Mouse (Mus musculus): ENCODE measurements around the gene Wdr78. TPM values are rescaled to one million over a fixed set of nuclear protein-coding genes. Genes with fewer than 3 reads are reported as not detected.

Wdr78 gene
- total RNA-seq (2015) (0.66 and 3.2 TPM in 2 replicates), total RNA-seq (2017) (0.83 and 1.7 TPM in 2 replicates)

DNA sequence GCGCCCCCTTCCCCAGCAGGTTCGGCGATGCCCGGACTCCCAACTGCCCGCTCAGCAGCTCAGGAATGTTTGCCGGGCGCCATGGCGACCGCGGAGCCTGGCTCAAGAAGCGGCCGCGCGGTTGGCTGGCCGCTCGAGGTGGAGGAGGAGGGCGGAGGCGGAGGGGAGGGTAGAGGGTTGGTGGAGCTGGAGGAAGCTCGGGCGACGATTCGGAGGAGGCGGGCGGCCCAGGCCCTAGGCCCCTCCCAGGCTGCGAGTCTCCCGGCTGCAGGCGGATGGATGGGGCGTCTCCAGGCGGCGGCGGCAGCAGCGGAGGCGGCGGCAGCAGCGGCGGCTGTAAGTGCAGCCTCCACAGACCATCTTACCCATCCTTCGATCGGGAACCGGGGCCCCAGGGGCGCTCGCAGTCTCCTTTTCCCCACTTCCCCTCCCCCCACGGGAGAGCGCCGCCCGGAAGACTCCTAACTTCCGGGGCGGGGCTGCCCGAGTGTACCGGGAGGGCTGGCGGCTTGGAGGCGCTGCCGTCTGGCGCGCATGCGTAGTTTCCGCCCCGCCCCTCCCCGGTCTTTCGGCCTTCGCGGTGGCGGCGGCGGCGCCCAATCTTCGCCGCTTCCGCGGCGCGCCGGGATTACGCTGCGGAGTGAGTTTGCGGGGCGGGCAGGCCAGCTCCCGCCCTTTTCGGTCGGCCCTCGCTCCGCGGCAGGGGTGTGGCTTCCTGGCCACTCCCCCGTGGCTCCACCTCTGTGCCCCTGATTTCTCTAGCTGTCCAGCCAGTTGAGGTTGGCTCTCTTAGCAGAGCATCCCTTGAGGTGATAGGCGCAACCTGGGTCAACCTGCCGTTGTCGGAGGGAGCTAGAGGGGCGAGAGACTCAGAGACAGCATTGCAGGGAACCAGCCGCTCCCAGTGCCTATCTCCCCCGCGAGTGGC lies at the start of gene Wdr78, which contains the start of gene Mier1:
Gene Wdr78 (minus strand): TSS at position 372 of the 928 bp plus-strand sequence.
Gene Mier1 (plus strand): TSS at position 207 of the 928 bp plus-strand sequence.
- peak; percentile 87 for ATAC-seq (replicated peaks; ENCODE audit: poor library complexity)

DNA sequence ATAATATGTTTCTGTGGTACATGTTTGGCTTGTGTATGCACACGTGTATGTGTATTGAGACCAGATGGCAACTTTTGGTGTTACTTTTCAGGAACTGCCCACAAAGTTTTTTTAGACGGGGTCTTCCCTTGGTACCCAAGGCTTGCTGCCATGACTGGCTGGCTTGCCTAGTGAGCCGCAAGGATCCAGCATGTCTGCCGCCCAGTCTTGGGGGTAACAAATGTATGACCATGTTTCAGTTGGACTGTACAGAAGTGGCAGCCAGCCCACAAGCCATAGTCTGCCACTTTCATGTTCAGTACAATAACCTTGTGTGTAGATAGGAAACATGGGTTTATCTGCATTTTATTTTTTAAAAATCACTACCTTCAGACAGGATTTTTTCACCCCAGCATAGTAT lies 44.4 kb upstream of the Wdr78 start:
- no peak for ATAC-seq (replicated peaks; ENCODE audit: poor library complexity)

DNA sequence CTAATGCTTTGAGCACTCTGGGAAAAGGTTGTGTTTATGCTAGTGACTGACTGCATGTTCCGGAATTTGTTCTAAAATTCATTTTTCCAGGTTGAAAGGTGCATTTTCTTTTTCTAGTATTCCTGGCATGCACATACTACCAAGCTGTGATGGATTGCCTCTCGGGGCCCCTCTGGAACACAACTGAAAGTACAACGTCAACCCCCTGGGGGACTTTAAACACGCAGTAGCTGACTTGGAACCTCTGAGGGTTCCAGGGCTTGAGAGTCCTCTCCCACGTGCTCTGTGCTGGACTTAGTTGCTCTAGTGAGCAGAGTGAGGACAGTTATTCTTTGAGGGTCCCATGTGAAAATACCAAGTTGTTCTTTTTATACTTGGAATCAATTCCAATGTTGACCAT lies 37.6 kb upstream of the Wdr78 start:
- no peak for ATAC-seq (replicated peaks; ENCODE audit: poor library complexity)

DNA sequence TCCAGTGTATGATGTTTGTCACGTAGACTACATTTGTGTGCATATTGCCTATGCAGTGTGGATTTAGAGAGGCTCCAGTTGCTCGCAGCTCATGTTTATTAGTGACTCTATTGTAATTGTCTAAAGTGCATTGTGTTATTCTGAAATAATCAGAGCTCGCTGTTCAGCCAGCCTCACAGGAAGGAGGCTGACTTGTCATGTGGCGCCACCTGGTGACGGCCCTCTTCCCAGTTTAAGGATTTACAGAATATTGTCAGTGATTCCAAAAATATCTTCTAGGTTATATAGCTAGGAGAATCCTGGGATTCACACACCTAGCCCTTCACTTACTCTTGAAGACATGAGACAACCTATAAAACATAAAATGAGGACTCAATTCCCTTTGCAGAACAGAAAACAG lies 32.0 kb upstream of the Wdr78 start:
- ATAC-seq (replicated peaks; ENCODE audit: poor library complexity): peak; percentile 95

DNA sequence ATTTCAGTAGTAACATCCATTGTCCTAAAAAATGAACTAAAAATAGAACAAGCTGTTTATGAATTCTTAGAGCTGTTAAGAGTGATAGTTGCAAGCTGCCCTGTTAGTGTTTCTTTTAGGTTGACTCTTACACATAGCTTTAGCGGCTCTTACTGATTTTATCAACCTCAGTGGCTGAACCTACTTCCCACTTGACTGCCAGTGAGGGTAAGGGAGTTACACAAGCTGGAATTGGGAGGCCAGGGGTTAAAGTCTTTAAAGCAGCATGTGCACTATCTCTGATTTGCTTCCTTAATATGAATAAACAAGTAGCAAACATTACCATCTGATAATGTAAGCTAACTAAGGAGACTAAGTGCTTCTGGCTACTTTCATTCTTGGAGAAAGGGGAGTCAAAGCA lies 22.6 kb upstream of the Wdr78 start:
- ATAC-seq (replicated peaks; ENCODE audit: poor library complexity): peak; percentile 54

DNA sequence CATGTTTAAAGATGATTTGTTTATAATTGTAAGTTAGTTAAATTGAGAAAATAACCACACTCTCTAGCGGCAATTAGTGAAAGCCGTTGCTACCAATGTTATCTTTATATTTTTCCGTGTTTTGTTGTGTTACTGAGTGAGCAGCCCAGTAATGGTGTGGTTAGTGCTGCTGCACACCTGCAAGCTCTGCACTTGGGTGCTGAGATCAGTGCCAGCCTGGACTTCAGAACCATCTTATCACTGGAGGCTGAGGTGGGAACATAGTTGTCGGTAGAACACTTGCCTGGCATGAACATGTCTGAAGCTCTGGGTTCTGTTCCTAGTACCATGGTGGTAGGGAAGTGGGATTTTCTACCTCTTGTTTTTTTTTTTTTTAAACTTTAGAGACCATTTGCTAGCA lies 12.2 kb upstream of the Wdr78 start:
- peak; percentile 32 for ATAC-seq (replicated peaks; ENCODE audit: poor library complexity)

DNA sequence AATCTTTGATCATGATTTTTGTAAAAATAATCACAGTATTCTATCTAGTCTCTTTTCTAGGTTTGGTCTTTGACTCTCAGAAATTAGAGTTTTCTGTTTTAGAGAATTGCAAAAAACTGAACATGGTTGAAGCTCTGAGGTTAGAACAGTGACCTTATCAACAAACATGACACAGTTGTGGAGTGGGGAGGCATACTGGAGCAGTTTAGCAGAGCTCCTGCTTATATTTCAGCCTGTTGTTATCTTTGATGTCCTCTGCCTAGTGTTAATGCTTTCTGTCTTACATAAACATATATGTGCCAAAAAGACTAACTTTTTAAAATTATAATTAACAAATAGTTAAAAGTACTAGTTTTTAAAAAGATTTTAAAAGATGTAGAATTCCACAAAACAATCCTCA lies 9.3 kb upstream of the Wdr78 start:
- ATAC-seq (replicated peaks; ENCODE audit: poor library complexity): peak; percentile 27

DNA sequence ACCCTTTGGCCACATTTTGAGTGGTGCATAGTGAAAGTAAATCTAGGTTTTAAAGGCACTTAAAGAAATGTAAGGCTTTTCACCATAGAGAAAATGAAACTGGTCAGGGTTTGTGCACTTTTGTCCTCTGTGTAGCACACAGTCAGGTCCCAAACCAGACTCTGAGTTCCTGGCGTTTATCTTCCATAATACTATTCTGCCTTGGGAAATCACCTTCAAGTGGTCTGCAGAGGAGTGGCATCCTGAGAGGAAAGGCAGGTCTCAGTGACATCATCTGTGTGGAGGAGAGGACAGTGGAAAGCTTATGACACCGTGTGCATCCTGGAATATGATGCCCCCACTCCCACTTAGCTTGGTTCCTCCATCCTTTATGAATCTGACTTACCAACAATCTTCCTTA lies 8.7 kb upstream of the Wdr78 start:
- ATAC-seq (replicated peaks; ENCODE audit: poor library complexity): peak; percentile 18

DNA sequence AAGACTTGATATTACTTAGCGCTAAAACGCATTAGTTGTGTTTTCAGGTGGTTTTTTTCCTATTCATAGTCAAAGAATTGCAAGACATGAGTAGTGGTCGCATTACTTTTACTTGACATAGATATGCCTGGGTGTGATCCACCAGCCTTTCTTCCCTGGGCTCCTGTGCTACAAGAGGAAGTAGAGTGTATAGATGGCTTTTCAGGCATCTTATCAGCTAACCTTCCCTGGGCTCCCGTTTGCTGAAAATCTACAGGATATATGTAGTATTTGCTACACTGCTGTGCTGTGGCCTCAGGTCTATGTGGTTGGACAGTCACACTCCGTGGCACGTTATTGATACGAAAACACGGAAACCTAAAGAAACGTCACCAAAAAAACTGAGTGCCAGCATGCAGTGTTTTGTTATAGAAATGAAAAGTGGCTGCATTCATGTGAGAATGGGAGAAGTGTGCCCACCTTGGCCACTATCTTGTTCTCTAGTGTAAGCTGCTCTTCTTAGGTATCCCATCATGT lies 6.6 kb upstream of the Wdr78 start:
- 0 out of 2 replicates have a peak, but pooled peaks have one; percentile 10 for ATAC-seq (replicated peaks; ENCODE audit: poor library complexity)

DNA sequence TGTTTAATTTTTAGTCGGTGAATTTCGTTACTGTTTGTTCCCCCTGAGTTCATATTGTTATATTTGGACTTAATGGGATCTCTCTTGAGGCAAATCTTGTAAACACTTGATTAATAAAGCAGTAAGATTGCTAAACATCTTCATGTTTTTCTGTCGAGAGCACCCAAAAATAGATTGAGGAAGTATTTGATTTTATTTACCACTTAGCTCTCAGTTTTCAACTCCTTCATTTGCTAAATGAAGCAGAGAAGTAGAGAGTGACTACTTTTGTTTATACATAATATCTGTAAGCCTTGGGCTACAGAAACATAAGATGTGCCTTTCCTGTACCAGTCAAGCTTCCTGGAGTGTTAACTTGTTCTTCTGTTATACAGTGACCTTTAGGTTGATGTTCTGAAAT lies 6.0 kb upstream of the Wdr78 start:
- no peak for ATAC-seq (replicated peaks; ENCODE audit: poor library complexity)

DNA sequence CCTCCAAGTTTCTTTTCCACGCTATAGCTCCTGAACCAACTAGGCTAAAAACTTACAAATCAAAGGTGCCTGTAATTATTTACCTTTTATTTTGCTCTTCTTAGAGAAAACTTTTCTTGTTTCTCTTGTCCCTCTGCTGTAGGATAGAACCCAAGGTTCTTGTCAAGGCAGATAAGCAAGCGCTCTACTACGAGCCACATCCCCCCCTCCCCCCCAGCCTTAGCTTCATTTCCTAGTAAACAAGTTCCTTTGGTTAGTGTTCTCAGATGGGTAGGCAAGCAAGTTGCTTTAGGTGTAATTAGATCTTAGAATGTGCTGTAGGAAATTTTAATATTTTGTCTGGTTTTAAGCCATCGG lies 5.7 kb upstream of the Wdr78 start:
- ATAC-seq (replicated peaks; ENCODE audit: poor library complexity): 0 out of 2 replicates have a peak, but pooled peaks have one; percentile 16

DNA sequence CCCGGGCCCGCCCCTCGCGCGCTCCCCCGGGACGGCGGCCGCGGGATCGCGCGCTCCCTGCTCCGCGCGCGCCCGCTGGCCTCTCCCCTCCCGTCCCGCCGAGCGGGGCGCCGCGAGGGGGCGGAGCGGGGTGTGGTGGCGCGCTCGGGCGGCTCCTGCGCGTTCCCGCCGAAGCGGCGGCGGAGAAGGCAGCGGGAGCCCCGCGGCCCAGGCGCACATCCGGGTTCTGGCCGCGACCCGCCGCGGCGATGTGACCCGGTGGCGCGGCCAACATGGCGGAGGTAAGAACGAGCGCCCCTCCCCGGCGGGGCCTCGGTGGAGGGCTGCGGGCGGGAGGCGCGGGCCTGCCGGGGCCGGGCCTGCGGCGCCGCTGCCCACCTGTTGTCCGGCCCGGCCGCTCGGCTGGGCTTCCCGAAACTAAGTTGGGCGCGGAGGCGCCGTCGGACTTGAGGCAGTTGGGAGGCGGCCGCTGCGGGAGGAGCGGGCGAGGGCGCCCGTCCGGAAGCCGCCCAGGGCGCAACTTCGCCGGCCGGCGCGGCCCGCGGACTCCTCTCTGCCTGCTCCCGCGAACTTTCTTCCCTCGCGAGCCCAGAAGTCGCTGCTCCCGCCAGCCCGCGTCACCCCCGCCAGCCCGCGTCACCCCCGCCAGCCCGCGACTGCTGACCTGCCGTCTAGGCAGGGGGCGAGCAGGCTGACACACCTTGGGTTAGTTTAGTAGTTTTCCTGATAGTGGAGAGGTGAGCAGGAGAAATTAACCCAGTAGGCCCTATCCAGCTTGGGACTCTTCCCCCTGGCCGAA lies 5.1 kb upstream of the Wdr78 start:
- peak; percentile 49 for ATAC-seq (replicated peaks; ENCODE audit: poor library complexity)

DNA sequence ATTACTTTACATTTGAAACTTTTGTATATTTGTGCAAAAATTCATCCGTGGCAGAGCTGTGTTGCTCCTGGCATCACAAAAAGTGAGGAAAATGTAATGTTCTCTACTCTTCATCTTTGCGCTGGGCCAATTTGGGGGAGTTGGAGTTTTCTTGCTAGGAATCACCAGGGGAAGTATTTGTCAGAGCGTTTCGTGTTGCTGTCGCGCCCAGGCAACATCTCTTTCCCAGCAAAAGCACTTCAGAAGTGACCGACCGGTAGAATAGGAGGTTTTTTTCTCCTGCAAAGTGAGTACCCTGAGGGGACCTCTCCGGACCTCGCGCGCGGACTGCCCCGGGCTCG lies 4.5 kb upstream of the Wdr78 start:
- ATAC-seq (replicated peaks; ENCODE audit: poor library complexity): no peak

DNA sequence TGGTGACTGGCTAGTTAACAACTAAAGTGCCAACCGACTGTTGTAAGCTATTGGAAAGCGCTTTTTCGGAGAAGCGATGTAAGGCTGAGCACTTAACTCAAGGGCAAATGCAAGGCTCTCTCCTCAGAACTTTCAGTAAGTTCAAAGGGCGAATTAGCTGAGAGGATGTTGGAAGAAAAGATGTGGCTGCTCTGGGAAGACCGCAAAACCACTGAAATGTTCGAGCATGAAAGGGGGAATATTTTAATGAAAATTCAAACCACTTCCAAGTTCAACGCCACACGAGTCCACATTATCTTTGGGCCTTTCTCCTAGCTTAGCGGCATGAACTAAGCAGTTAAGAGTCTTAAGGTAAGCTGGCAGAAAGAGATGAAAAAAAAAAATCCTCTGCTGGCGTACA lies 953 bp downstream of the Wdr78 start:
- no peak for ATAC-seq (replicated peaks; ENCODE audit: poor library complexity)

DNA sequence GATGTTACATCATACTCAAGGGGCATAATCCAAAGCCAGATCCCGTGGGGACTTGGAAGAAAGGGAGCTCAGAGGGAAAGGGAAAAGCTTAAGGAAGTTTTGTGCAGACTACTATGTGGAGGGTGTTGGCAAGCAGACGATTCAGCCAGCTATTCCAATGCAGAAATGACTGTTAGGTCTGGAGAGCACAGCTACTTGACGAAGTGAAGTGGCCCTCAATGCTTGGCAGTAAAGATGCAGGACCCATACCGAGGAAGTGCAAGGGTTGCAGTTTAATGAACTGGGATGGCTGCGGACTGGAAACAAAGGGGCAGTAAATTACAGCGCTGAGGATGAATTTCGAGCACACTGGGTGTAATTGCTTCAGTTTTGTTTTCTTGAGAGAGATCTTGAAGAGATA lies 1.7 kb downstream of the Wdr78 start:
- ATAC-seq (replicated peaks; ENCODE audit: poor library complexity): no peak

DNA sequence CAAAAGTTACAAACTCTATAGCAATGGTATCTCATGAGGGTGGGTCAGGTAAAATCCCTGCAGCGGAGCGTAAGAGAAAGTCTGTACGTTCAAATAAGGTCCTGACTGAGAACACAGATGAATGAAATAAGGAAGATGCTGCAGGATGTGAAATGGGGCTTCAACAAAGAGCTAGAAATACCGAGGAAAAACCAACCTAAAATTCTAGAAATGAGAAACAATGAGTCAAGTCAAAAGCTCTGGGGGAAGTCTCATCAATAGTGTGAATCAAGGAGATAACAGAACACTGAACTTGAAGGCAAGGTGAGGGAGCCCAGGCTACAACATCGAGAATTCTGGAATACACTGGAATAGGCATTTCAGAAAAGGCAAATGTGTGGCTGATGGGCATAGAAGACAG lies 15.8 kb downstream of the Wdr78 start:
- no peak for ATAC-seq (replicated peaks; ENCODE audit: poor library complexity)

DNA sequence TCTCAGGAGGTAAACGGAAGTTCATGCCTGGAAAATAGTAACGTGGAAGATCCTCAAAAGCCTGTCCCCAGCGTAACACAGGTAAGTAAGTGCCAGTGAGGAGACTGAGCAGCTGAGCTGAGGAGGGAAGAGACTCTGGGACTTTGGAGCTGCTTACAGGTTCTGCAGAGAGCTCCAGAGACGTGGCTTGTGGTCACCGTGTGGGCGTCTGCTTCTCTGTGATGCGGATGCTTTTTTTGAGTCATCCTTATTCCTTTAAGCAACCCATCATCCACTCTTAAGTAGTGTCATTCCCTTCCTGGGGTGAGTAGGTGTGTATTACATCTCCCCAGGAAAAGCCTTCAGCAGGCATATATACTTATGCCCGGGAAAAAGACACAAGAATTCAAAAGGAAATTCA lies 18.4 kb downstream of the Wdr78 start:
- ATAC-seq (replicated peaks; ENCODE audit: poor library complexity): no peak

DNA sequence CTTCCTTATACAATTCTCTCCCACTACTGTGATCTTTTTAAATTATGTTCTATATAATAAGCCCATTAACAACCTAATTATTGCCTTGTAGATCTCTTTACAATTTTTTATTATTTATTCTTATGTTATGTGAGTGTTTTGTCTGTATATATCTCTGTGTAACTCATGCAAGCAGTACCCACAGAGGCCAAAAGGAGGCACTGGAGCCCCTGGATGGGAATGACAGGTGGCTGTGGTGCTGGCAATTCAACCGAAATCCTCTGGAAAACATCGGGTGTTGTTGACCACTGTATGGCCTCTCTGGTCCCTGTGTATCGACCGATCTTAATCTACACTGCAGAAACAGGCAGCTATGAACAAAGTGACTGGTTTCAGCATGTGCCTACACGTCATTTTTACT lies 29.1 kb downstream of the Wdr78 start:
- 0 out of 2 replicates have a peak, but pooled peaks have one; percentile 34 for ATAC-seq (replicated peaks; ENCODE audit: poor library complexity)

DNA sequence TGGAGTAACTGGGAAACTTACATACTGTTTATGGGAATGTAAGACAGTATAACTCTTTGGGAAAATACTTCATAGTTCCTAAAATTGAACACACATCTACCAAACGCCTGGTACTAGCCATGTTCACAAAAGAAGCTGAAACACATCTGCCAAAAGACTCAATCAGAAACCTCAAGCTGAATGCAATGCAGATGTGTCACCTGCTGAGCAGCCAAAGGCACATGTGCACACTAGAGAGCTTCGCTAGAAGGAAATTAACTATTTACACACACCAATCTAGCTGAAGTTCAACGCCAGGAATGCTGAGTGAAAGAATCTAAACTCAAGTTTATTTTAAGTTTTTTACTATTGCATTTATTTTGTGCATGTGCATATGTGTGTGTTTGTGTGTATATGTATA lies 43.7 kb downstream of the Wdr78 start:
- no peak for ATAC-seq (replicated peaks; ENCODE audit: poor library complexity)

DNA sequence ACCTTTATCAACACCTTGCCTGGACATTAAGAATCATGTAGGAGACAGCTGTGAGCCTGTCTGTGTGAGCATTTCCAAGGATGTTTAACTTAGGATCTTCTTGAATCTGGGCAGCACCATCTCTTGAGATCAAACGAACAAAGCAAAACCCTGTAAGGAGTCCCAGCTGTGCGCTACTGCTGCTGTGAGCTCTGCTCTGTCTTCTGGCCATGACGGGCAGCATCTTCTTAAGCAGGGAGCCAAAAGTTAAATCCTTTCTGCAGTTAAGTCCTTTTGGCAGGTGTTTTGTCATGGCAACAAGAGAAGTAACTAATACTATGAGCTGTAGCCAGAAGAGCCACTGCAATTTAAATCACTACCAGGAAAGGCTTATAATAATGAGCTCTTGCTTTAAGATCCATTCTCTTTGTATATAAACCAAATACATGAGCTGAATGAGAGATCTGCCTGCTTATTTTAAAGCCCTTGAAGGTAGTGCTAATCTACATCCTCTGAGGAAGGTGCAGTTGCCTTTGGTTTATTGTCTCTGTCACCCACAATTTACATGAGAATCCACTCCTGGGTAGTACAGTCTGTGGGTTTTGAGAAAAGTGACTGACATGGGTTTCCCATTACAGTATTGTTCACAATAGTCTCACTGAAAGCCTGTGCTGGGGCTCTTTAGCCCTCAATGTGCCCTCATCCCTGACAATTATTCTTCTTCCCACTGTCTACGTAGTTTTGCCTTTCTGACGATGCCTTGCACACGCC lies 46.3 kb downstream of the Wdr78 start:
- ATAC-seq (replicated peaks; ENCODE audit: poor library complexity): no peak

DNA sequence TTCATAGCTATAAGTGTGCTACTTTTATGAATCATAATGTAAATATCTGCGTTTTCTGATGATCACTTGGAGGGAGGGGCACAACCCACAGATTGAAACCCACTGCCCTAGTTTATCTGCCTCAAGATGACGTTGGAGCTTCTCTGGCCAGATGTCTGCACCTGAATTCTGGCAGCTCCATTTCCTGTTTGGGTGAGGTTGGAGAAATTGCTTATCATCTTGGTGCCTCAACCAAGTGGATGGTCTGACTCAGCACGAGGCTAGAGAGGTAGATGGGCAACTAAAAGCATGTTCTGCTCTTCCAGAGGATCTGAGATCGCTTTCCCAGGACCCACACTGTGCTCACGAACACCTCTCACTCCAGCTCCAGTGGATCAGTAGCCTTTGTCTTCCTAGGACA lies 49.4 kb downstream of the Wdr78 start:
- peak; percentile 20; the same call in 1 of the 2 replicates for ATAC-seq (replicated peaks; ENCODE audit: poor library complexity)

All from megakaryocyte progenitor cell, adult 5-6 weeks (primary cell).